Mouse (Mus musculus) neural tube, embryonic 14.5 days (tissue): ENCODE results near the gene 1700018F24Rik. TPM values are rescaled to one million over a fixed set of nuclear protein-coding genes. Genes with fewer than 3 reads are reported as not detected.

Experiments
- ATAC-seq: fragments of 200-750 bp; cut with Nextera tagmentation; 2 replicates; pipeline ENCODE4 v1.8.0; 2017; ENCODE audit warnings: low read depth, mild to moderate bottlenecking, moderate TSS enrichment, moderate library complexity
- H3K27ac ChIP-seq: fragments of 300-500 bp; sonication (generic); 2 replicates; pipeline ENCODE4 v1.5.1; 2014; ENCODE audit warnings: low read depth, mild to moderate bottlenecking, control low read depth, low read length, moderate library complexity, mixed read lengths
- H3K27me3 ChIP-seq: fragments of 300-500 bp; sonication (generic); 2 replicates; pipeline ENCODE4 v1.6.1; 2014; ENCODE audit warnings: low read length; ENCODE audit not compliant: control insufficient read depth, insufficient read depth
- H3K36me3 ChIP-seq: fragments of 300-500 bp; sonication (generic); 2 replicates; pipeline ENCODE4 v1.6.1; 2014; ENCODE audit warnings: low read length, mixed read lengths; ENCODE audit not compliant: control insufficient read depth, insufficient read depth
- H3K4me1 ChIP-seq: fragments of 300-500 bp; sonication (generic); 2 replicates; pipeline ENCODE4 v1.6.1; 2014; ENCODE audit warnings: low read length; ENCODE audit not compliant: control insufficient read depth, insufficient read depth
- H3K4me2 ChIP-seq: fragments of 300-500 bp; sonication (generic); 2 replicates; pipeline ENCODE4 v1.6.1; 2014; ENCODE audit warnings: mild to moderate bottlenecking, low read depth, low read length, control low read depth
- H3K4me3 ChIP-seq: fragments of 300-500 bp; sonication (generic); 2 replicates; pipeline ENCODE4 v1.5.1; 2014; ENCODE audit warnings: low read depth, low read length, control low read depth, mixed read lengths
- H3K9ac ChIP-seq: fragments of 300-500 bp; sonication (generic); replicated peaks from 2 replicates; pipeline ENCODE4 v1.6.1; 2014; ENCODE audit warnings: low read depth, mild to moderate bottlenecking, control low read depth, low read length, mixed read lengths
- H3K9me3 ChIP-seq: fragments of 300-500 bp; sonication (generic); 2 replicates; pipeline ENCODE4 v1.6.1; 2016; ENCODE audit warnings: low read length; ENCODE audit not compliant: control insufficient read depth
- WGBS: fragments of 180-500 bp; shearing (Covaris S2); extraction: QIAGEN DNeasy Blood & Tissue Kit; methylation state at CpG from one replicate; pipeline ENCODE4 v1.1.7; 2014; 5-methylcytosine and 5-hydroxymethylcytosine counted together
- polyA plus RNA-seq: library from polyadenylated mRNA; unstranded; fragments of >200 nt; fragmentation: Nextera tagmentation; extraction: Ambion mirVana; gene quantifications from 2 replicates; pipeline ENCODE4 v1.2.1, GENCODE M21; 2014

Gene 1700018F24Rik
- polyA plus RNA-seq, 1 experiment from 2014 or later = not detected

- Histone ChIP-seq H3K9me3 (no peaks in the 10 kb centered on the region), H3K36me3 (peaks cover 24% of the 10 kb centered on the region), H3K9ac (no peak overlapping the region), H3K27ac (no peak overlapping the region), H3K4me3 (no peak overlapping the region), H3K4me1 (peaks cover 2% of the 10 kb centered on the region), H3K4me2 (no peak overlapping the region), H3K27me3 (no peaks in the 10 kb centered on the region)
- WGBS = 96% methylated on average over 3 of the region's 3 CpGs
- ATAC-seq = no peak
Measured at GRCm38 (mm10) chr5:145089878-145090277, 47.1 kb downstream of the 1700018F24Rik start.

Other genes with a start within 250 kb of the 1700018F24Rik start
- 30.3 and 32.9 TPM in 2 replicates for gene Smurf1, start 77.1 kb upstream of the 1700018F24Rik start, polyA plus RNA-seq
- gene Gm4871, start 10.2 kb upstream of the 1700018F24Rik start, polyA plus RNA-seq = not detected in 2 replicates
- 243 and 254 TPM in 2 replicates for gene Arpc1a, start 40.8 kb downstream of the 1700018F24Rik start, polyA plus RNA-seq
- not detected in 2 replicates for gene Kpna7, start 41.0 kb downstream of the 1700018F24Rik start, polyA plus RNA-seq
- gene Arpc1b, start 71.2 kb downstream of the 1700018F24Rik start, polyA plus RNA-seq = 14.1 and 41.7 TPM in 2 replicates
- gene Pdap1, start 97.2 kb downstream of the 1700018F24Rik start, polyA plus RNA-seq = 98.1 and 109 TPM in 2 replicates
- 182 and 198 TPM in 2 replicates for gene Bud31, start 97.4 kb downstream of the 1700018F24Rik start, polyA plus RNA-seq
- gene Ptcd1, start 124.1 kb downstream of the 1700018F24Rik start, polyA plus RNA-seq = 15.9 and 17.8 TPM in 2 replicates
- gene Cpsf4, start 124.2 kb downstream of the 1700018F24Rik start, polyA plus RNA-seq = 30.1 and 31.3 TPM in 2 replicates
- gene Atp5j2, start 149.1 kb downstream of the 1700018F24Rik start, polyA plus RNA-seq = 539 and 628 TPM in 2 replicates
- gene Zkscan14, start 158.9 kb downstream of the 1700018F24Rik start, polyA plus RNA-seq = 15.2 and 17.0 TPM in 2 replicates
- 13.5 and 15.4 TPM in 2 replicates for gene Zkscan5, start 161.6 kb downstream of the 1700018F24Rik start, polyA plus RNA-seq
- 43.7 and 44.3 TPM in 2 replicates for gene Zfp655, start 188.7 kb downstream of the 1700018F24Rik start, polyA plus RNA-seq
- gene Zscan25, start 237.5 kb downstream of the 1700018F24Rik start, polyA plus RNA-seq = 0.40 and 0.57 TPM in 2 replicates